Mouse (Mus musculus) spleen, adult 2 months (tissue): ENCODE results near the gene Tgfb3.

ENCODE experiments used
- CTCF ChIP-seq: fragments of 200-500 bp; IDR thresholded peaks from 2 replicates; pipeline ENCODE4 v1.5.1; 2011; ENCODE audit warnings: mild to moderate bottlenecking, inconsistent platforms; ENCODE audit not compliant: insufficient read depth, insufficient read length, insufficient replicate concordance; ENCODE audit errors: extremely low read depth
- POLR2A ChIP-seq: fragments of 200-500 bp; IDR thresholded peaks from 2 replicates; pipeline ENCODE4 v1.6.1; 2011; ENCODE audit warnings: low read depth, low read length, inconsistent platforms

- no peak for TF ChIP-seq CTCF
- no peak for TF ChIP-seq POLR2A
These were observed 43.3 kb downstream of the Tgfb3 start for GRCm38 (mm10) chr12:86035586-86035985.
